Mouse (Mus musculus): ENCODE data around the gene Gm4305.
"Not testable (repeated sequence)": the region's sequence is repeated elsewhere in the genome, so short reads cannot be mapped to it uniquely, and the experiment has no call there.

GRCm38 (mm10) chr10:100356841-100357240, 5.9 kb downstream of the Gm4305 start:
- TF ChIP-seq GATA1 (IDR thresholded peaks at IDR 0.05; ENCODE audit: borderline replicate concordance, low read length); FLI1 (IDR thresholded peaks at IDR 0.05; ENCODE audit: low read length): not testable (repeated sequence)
